Mouse (Mus musculus) embryonic facial prominence, embryonic 12.5 days (tissue): Measurements from ENCODE around the gene Fgf18. TPM values are rescaled to one million over a fixed set of nuclear protein-coding genes. Genes with fewer than 3 reads are reported as not detected.

ENCODE experiments used
- ATAC-seq: fragments of 200-750 bp; cut with Nextera tagmentation; 2 replicates; pipeline ENCODE4 v1.8.0; 2017; ENCODE audit not compliant: insufficient number of reproducible peaks, insufficient read depth, low FRiP score, low TSS enrichment
- H3K27ac ChIP-seq: fragments of 300-500 bp; sonication (generic); 2 replicates; pipeline ENCODE4 v1.5.1; 2016; ENCODE audit warnings: mild to moderate bottlenecking
- H3K27me3 ChIP-seq: fragments of 300-500 bp; sonication (generic); 2 replicates; pipeline ENCODE4 v1.6.1; 2016; ENCODE audit warnings: mild to moderate bottlenecking, moderate library complexity
- H3K36me3 ChIP-seq: fragments of 300-500 bp; sonication (generic); 2 replicates; pipeline ENCODE4 v1.6.1; 2016; ENCODE audit warnings: mild to moderate bottlenecking
- H3K4me1 ChIP-seq: fragments of 300-500 bp; sonication (generic); 2 replicates; pipeline ENCODE4 v1.6.1; 2016
- H3K4me2 ChIP-seq: fragments of 300-500 bp; sonication (generic); replicated peaks from 2 replicates; pipeline ENCODE4 v1.6.1; 2016; ENCODE audit warnings: mild to moderate bottlenecking, moderate library complexity
- H3K4me3 ChIP-seq: fragments of 300-500 bp; sonication (generic); 2 replicates; pipeline ENCODE4 v1.5.1; 2016; ENCODE audit warnings: mild to moderate bottlenecking
- H3K9ac ChIP-seq: fragments of 300-500 bp; sonication (generic); 2 replicates; pipeline ENCODE4 v1.6.1; 2016; ENCODE audit warnings: mild to moderate bottlenecking, moderate library complexity
- H3K9me3 ChIP-seq: fragments of 300-500 bp; sonication (generic); 2 replicates; pipeline ENCODE4 v1.6.1; 2016; ENCODE audit warnings: mild to moderate bottlenecking, moderate library complexity
- WGBS: fragments of 180-500 bp; shearing (Covaris S2); methylation state at CpG from one replicate; pipeline ENCODE4 v1.1.7; 2016; 5-methylcytosine and 5-hydroxymethylcytosine counted together
- polyA plus RNA-seq: library from polyadenylated mRNA; unstranded; fragments of >200 nt; fragmentation: Nextera tagmentation; extraction: Ambion mirVana; gene quantifications from 2 replicates; pipeline ENCODE4 v1.2.1, GENCODE M21; 2016

Fgf18 gene
- polyA plus RNA-seq, 1 experiment from 2014 or later = 11.5 TPM

GRCm38 (mm10) chr11:33162998-33163506 is 15.9 kb upstream of the Fgf18 start, which contains the start of gene Npm1:
Gene Npm1, minus strand, starts transcription at chr11:33163206.
- peak; percentile 93 for ATAC-seq
- Histone ChIP-seq H3K27ac (peak within 1 kb of the TSS; percentile 92), H3K4me1 (peaks cover 11% of the 10 kb centered on the region), H3K9me3 (no peaks in the 10 kb centered on the region), H3K4me3 (peak within 1 kb of the TSS; percentile 100), H3K27me3 (no peaks in the 10 kb centered on the region), H3K36me3 (peaks cover 30% of the 10 kb centered on the region), H3K9ac (peak within 1 kb of the TSS; percentile 98), H3K4me2 (peak within 1 kb of the TSS; percentile 91)
- WGBS = 4% methylated on average over 48 of the region's 49 CpGs

- H3K27ac ChIP-seq = peak overlapping the region; percentile 89
- H3K4me3 ChIP-seq = peak overlapping the region; percentile 100
- H3K9me3 ChIP-seq = no peaks in the 10 kb centered on the region
- H3K36me3 ChIP-seq = peaks cover 36% of the 10 kb centered on the region
- peaks cover 11% of the 10 kb centered on the region for H3K4me1 ChIP-seq
- WGBS = 2% methylated on average over 53 of the region's 53 CpGs
- ATAC-seq = peak; percentile 64
- H3K27me3 ChIP-seq = no peaks in the 10 kb centered on the region
- peak overlapping the region; percentile 91 for H3K4me2 ChIP-seq
- peak overlapping the region; percentile 98 for H3K9ac ChIP-seq
These were observed 15.2 kb upstream of the Fgf18 start for GRCm38 (mm10) chr11:33162211-33162997.

GRCm38 (mm10) chr11:33159741-33160140 is 12.5 kb upstream of the Fgf18 start:
- Histone ChIP-seq H3K27me3 (no peaks in the 10 kb centered on the region), H3K36me3 (peaks cover 52% of the 10 kb centered on the region), H3K9me3 (no peaks in the 10 kb centered on the region), H3K4me3 (no peak overlapping the region), H3K4me1 (peaks cover 11% of the 10 kb centered on the region), H3K9ac (no peak overlapping the region), H3K27ac (no peak overlapping the region), H3K4me2 (no peak overlapping the region)
- ATAC-seq = no peak
- WGBS = 94% methylated on average over 3 of the region's 3 CpGs

GRCm38 (mm10) chr11:33157453-33158196 is 10.4 kb upstream of the Fgf18 start:
- H3K27me3 ChIP-seq = no peaks in the 10 kb centered on the region
- H3K36me3 ChIP-seq = peaks cover 66% of the 10 kb centered on the region
- no peak overlapping the region for H3K9ac ChIP-seq
- peaks cover 11% of the 10 kb centered on the region for H3K4me1 ChIP-seq
- H3K4me3 ChIP-seq = no peak overlapping the region
- no peak overlapping the region for H3K27ac ChIP-seq
- WGBS = 76% methylated on average over 2 of the region's 2 CpGs
- no peak for ATAC-seq
- no peaks in the 10 kb centered on the region for H3K9me3 ChIP-seq
- H3K4me2 ChIP-seq = no peak overlapping the region

- peaks cover 74% of the 10 kb centered on the region for H3K36me3 ChIP-seq
- H3K4me3 ChIP-seq = no peak overlapping the region
- no peak overlapping the region for H3K9ac ChIP-seq
- no peak overlapping the region for H3K4me2 ChIP-seq
- no peaks in the 10 kb centered on the region for H3K27me3 ChIP-seq
- H3K4me1 ChIP-seq = peaks cover 11% of the 10 kb centered on the region
- H3K27ac ChIP-seq = no peak overlapping the region
- no peak for ATAC-seq
- H3K9me3 ChIP-seq = no peaks in the 10 kb centered on the region
- 88% methylated on average over 4 of the region's 4 CpGs for WGBS
These were observed 9.3 kb upstream of the Fgf18 start for GRCm38 (mm10) chr11:33156436-33157015.

- peaks cover 73% of the 10 kb centered on the region for H3K36me3 ChIP-seq
- WGBS = 88% methylated on average over 3 of the region's 3 CpGs
- ATAC-seq = no peak
These were observed 7.3 kb upstream of the Fgf18 start for GRCm38 (mm10) chr11:33154459-33154858.

GRCm38 (mm10) chr11:33152997-33153396 is 5.8 kb upstream of the Fgf18 start:
- Histone ChIP-seq H3K4me2 (no peak overlapping the region), H3K4me1 (no peaks in the 10 kb centered on the region), H3K9ac (no peak overlapping the region), H3K36me3 (peaks cover 60% of the 10 kb centered on the region), H3K27me3 (no peaks in the 10 kb centered on the region), H3K27ac (no peak overlapping the region), H3K9me3 (no peaks in the 10 kb centered on the region), H3K4me3 (no peak overlapping the region)
- no peak for ATAC-seq
- 93% methylated on average over 1 of the region's 1 CpGs for WGBS

More at GRCm38 (mm10) chr11:33154459-33154858, 7.3 kb upstream of the Fgf18 start:
- Histone ChIP-seq H3K4me3 (no peak overlapping the region), H3K27ac (no peak overlapping the region), H3K9me3 (no peaks in the 10 kb centered on the region), H3K4me1 (no peaks in the 10 kb centered on the region), H3K4me2 (no peak overlapping the region), H3K9ac (no peak overlapping the region), H3K27me3 (no peaks in the 10 kb centered on the region)

- Histone ChIP-seq H3K36me3 (peaks cover 51% of the 10 kb centered on the region), H3K4me2 (no peak overlapping the region), H3K9me3 (no peaks in the 10 kb centered on the region), H3K9ac (no peak overlapping the region), H3K4me1 (peaks cover 7% of the 10 kb centered on the region; the same call in 1 of the 2 replicates), H3K27me3 (peaks cover 6% of the 10 kb centered on the region), H3K27ac (no peak overlapping the region), H3K4me3 (no peak overlapping the region)
- WGBS = 77% methylated on average over 4 of the region's 4 CpGs
- ATAC-seq = no peak
These were observed 4.6 kb upstream of the Fgf18 start for GRCm38 (mm10) chr11:33151780-33152145.

GRCm38 (mm10) chr11:33151128-33151779 is 4.1 kb upstream of the Fgf18 start:
- no peaks in the 10 kb centered on the region for H3K9me3 ChIP-seq
- peaks cover 8% of the 10 kb centered on the region for H3K27me3 ChIP-seq
- H3K4me1 ChIP-seq = peaks cover 11% of the 10 kb centered on the region; the same call in 1 of the 2 replicates
- peaks cover 48% of the 10 kb centered on the region for H3K36me3 ChIP-seq
- no peak for ATAC-seq
- H3K4me3 ChIP-seq = no peak overlapping the region
- 74% methylated on average over 3 of the region's 3 CpGs for WGBS
- H3K4me2 ChIP-seq = no peak overlapping the region
- no peak overlapping the region for H3K9ac ChIP-seq
- no peak overlapping the region for H3K27ac ChIP-seq

- no peak overlapping the region for H3K4me3 ChIP-seq
- ATAC-seq = no peak
- H3K4me2 ChIP-seq = no peak overlapping the region
- peaks cover 18% of the 10 kb centered on the region for H3K4me1 ChIP-seq
- H3K9ac ChIP-seq = no peak overlapping the region
- peaks cover 44% of the 10 kb centered on the region for H3K36me3 ChIP-seq
- peaks cover 10% of the 10 kb centered on the region for H3K27me3 ChIP-seq
- no peak overlapping the region for H3K27ac ChIP-seq
- no peaks in the 10 kb centered on the region for H3K9me3 ChIP-seq
These were observed 3.2 kb upstream of the Fgf18 start for GRCm38 (mm10) chr11:33150364-33150763.

- no peak overlapping the region for H3K4me3 ChIP-seq
- H3K9me3 ChIP-seq = no peaks in the 10 kb centered on the region
- no peak overlapping the region for H3K4me2 ChIP-seq
- H3K27me3 ChIP-seq = peaks cover 18% of the 10 kb centered on the region
- H3K4me1 ChIP-seq = peaks cover 22% of the 10 kb centered on the region
- H3K36me3 ChIP-seq = peaks cover 35% of the 10 kb centered on the region
- no peak overlapping the region for H3K9ac ChIP-seq
- H3K27ac ChIP-seq = no peak overlapping the region
- no peak for ATAC-seq
These were observed 2.3 kb upstream of the Fgf18 start for GRCm38 (mm10) chr11:33149453-33149852.
